Mouse (Mus musculus) hindbrain, postnatal 0 days (tissue): ENCODE data around the gene Uap1. TPM values are rescaled to one million over a fixed set of nuclear protein-coding genes. Genes with fewer than 3 reads are reported as not detected.

ENCODE experiments used
- ATAC-seq: fragments of 200-750 bp; cut with Nextera tagmentation; 2 replicates; pipeline ENCODE4 v1.8.0; 2017; ENCODE audit warnings: mild to moderate bottlenecking, moderate TSS enrichment, moderate library complexity
- DNase-seq: peaks from one replicate; pipeline ENCODE4 v3.0.0-alpha.2; 2015; ENCODE audit warnings: low spot score
- H3K27ac ChIP-seq: fragments of 300-500 bp; sonication (generic); 2 replicates; pipeline ENCODE4 v1.5.1; 2014; ENCODE audit warnings: mild to moderate bottlenecking
- H3K27me3 ChIP-seq: fragments of 300-500 bp; sonication (generic); 2 replicates; pipeline ENCODE4 v1.6.1; 2014; ENCODE audit warnings: low read length, mixed read lengths; ENCODE audit not compliant: insufficient read depth
- H3K36me3 ChIP-seq: fragments of 300-500 bp; sonication (generic); 2 replicates; pipeline ENCODE4 v1.6.1; 2014; ENCODE audit warnings: low read length, mixed read lengths; ENCODE audit not compliant: insufficient read depth
- H3K4me1 ChIP-seq: fragments of 300-500 bp; sonication (generic); 2 replicates; pipeline ENCODE4 v1.6.1; 2014; ENCODE audit warnings: antibody characterized with exemption, low read length, mixed read lengths; ENCODE audit not compliant: insufficient read depth
- H3K4me2 ChIP-seq: fragments of 300-500 bp; sonication (generic); 2 replicates; pipeline ENCODE4 v1.6.1; 2014; ENCODE audit warnings: low read depth, mild to moderate bottlenecking, low read length, moderate library complexity, mixed read lengths
- H3K4me3 ChIP-seq: fragments of 300-500 bp; sonication (generic); 2 replicates; pipeline ENCODE4 v1.5.1; 2014; ENCODE audit warnings: low read length
- H3K9ac ChIP-seq: fragments of 300-500 bp; sonication (generic); replicated peaks from 2 replicates; pipeline ENCODE4 v1.6.1; 2014; ENCODE audit warnings: mild to moderate bottlenecking, low read length, moderate library complexity, mixed read lengths
- H3K9me3 ChIP-seq: fragments of 300-500 bp; sonication (generic); 2 replicates; pipeline ENCODE4 v1.6.1; 2016; ENCODE audit warnings: low read length, mixed read lengths
- CTCF ChIP-seq: IDR thresholded peaks from 2 replicates; pipeline ENCODE4 v1.5.1; 2016; ENCODE audit warnings: antibody characterized with exemption, control low read depth, low read depth
- WGBS: fragments of 180-500 bp; shearing (Covaris S2); extraction: QIAGEN DNeasy Blood & Tissue Kit; methylation state at CpG from one replicate; pipeline ENCODE4 v1.1.7; 2014; 5-methylcytosine and 5-hydroxymethylcytosine counted together
- polyA plus RNA-seq: library from polyadenylated mRNA; unstranded; fragments of >200 nt; fragmentation: Nextera tagmentation; extraction: Ambion mirVana; gene quantifications from 2 replicates; pipeline ENCODE4 v1.2.1, GENCODE M21; 2015
- total RNA-seq: library from RNA; depleted of rRNA; stranded (reverse); fragments of >200 nt; gene quantifications from 2 replicates; pipeline ENCODE4 v1.2.3, GENCODE M21; 2014

Gene Uap1
- total and polyA plus RNA-seq, 2 experiments from 2014 or later = 38.1 to 54.7 TPM

DNA sequence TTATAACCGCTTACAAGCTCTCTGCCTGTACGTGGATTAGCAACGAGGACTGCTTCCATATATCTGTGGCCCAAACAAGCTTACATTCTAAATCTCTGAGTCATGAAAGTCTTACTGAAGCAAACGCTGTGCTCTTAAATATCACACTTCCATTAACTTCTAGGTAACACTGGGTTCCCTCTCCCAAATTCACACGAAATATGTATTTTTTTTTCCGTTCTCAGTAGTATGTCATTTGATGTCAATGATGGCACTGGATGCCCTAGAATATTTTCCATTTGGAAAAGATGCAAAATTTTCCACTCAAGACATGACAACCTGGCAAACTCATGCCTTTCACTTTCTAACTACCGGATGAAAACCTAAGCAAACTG, 39.6 kb upstream of the Uap1 start:
- ATAC-seq (no peak), DNase-seq (no peak)
- Histone ChIP-seq H3K4me2 (peak overlapping the region; percentile 67), H3K4me1 (0 out of 2 replicates have a peak, but pooled peaks cover 6% of the 10 kb centered on the region), H3K36me3 (peaks cover 7% of the 10 kb centered on the region; the same call in 1 of the 2 replicates), H3K27me3 (no peaks in the 10 kb centered on the region), H3K9ac (peak overlapping the region; percentile 91), H3K4me3 (peak overlapping the region; percentile 85), H3K27ac (peak overlapping the region; percentile 79; the same call in 1 of the 2 replicates), H3K9me3 (no peaks in the 10 kb centered on the region)
- no peak for TF ChIP-seq CTCF
- WGBS = 43% methylated on average over 7 of the region's 7 CpGs

DNA sequence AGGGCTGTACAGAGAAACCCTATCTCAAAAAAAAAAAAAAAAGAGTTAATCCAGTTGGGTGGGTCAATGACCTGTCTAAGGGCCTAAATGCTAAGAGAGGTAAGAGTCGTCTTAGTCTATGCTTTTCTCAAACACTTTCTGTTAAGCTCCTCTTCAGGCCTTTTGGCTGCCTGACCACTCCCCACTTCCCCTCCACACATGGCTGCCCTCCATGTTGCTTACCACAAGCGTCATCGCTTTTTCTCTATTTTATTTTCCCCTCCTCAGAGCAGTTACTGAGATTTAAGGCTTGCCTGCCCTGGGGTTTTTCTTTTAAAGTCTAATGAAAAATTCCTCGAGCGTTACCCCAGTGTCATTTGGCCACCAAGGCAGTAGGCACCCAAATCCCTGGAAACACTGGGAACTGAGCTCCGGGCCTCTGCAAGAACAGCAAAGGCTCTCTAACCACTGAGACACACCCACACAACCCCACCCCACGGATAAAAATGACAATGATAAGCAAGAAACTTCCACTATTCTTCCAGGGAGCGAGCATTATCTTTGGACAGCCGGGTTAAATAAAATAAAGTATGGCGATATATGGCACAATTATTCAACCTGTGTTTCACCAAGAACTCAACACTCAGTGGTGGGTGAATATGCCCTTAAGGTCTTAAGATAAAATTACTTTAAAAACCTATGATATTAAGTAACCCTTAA, 38.6 kb upstream of the Uap1 start:
- Histone ChIP-seq H3K36me3 (peaks cover 12% of the 10 kb centered on the region; the same call in 1 of the 2 replicates), H3K27ac (no peak overlapping the region), H3K27me3 (no peaks in the 10 kb centered on the region), H3K4me2 (0 out of 2 replicates have a peak overlapping the region, but pooled peaks have one; percentile 10), H3K9ac (no peak overlapping the region), H3K4me3 (no peak overlapping the region), H3K4me1 (0 out of 2 replicates have a peak, but pooled peaks cover 6% of the 10 kb centered on the region), H3K9me3 (no peaks in the 10 kb centered on the region)
- DNase-seq (no peak), ATAC-seq (no peak)
- no peak for TF ChIP-seq CTCF
- 91% methylated on average over 10 of the region's 10 CpGs for WGBS

DNA sequence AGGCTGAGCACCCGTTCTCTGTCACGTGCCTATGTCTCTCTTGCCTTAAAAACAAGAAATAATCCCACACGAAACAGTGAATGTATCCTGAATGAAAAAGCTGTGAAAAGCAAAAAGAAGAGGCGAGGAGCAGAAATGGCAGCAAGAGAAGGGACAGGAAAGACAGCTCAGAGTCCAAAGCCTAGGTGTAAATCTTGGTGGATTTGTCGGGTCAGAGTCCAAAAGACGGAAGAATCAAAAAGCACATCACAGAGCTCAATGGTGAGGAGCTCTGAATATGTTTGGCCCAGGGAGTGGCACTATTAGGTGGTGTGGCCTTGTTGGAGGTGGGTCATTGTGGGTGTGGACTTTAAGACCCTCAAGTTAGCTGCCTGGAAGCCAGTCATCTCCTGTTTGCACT, 31.6 kb upstream of the Uap1 start:
- Histone ChIP-seq H3K27ac (no peak overlapping the region), H3K9me3 (no peaks in the 10 kb centered on the region), H3K27me3 (no peaks in the 10 kb centered on the region), H3K4me2 (no peak overlapping the region), H3K36me3 (peaks cover 56% of the 10 kb centered on the region), H3K4me1 (no peaks in the 10 kb centered on the region), H3K9ac (no peak overlapping the region), H3K4me3 (no peak overlapping the region)
- TF ChIP-seq CTCF = no peak
- no peak for DNase-seq
- WGBS = 94% methylated on average over 6 of the region's 6 CpGs
- ATAC-seq = no peak

DNA sequence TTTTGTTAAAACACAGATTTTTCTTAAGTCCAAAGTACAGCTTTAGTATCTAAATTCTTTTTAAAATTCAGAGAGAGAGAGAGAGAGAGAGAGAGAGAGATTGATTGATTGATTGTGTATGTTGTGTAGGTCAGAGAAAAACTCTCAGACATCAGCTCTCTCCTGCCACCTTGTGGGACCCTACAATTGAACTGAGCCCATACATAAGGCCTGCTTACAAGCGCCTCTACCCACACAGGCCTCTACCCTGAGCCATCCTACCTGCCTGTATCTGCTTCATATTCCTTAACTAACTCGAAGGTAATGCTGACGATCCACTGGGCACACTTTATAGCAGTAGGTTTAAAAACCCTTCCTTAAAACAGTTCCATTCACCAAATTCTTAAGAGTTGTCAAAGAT, 25.6 kb upstream of the Uap1 start:
- H3K4me2 ChIP-seq = no peak overlapping the region
- H3K9me3 ChIP-seq = no peaks in the 10 kb centered on the region
- 81% methylated on average over 3 of the region's 3 CpGs for WGBS
- H3K9ac ChIP-seq = no peak overlapping the region
- no peak overlapping the region for H3K27ac ChIP-seq
- no peaks in the 10 kb centered on the region for H3K4me1 ChIP-seq
- H3K27me3 ChIP-seq = no peaks in the 10 kb centered on the region
- ATAC-seq (no peak), DNase-seq (peak; percentile 46)
- H3K4me3 ChIP-seq = no peak overlapping the region
- peaks cover 57% of the 10 kb centered on the region for H3K36me3 ChIP-seq
- TF ChIP-seq CTCF = peak; percentile 63

DNA sequence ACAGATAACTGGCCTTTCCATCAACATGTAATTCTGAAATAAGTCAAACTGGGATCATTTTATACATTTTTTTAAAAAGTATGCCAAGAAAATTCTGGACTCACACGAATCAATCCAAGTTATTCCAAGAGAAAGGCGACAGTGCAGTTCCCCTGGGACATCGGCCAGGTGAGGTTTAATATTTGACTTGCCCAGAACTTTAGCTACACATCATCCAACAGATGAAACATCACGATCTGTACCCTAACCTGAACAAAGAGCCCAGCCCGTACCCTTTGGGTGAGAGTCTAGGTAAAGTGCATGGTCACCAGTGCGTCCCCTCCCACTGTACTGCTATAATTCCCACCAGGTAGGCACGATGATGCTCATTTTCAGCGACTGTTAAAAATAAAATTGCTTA, 21.5 kb upstream of the Uap1 start:
- TF ChIP-seq CTCF = no peak
- H3K9ac ChIP-seq = no peak overlapping the region
- H3K27ac ChIP-seq = no peak overlapping the region
- H3K4me3 ChIP-seq = no peak overlapping the region
- H3K4me2 ChIP-seq = no peak overlapping the region
- ATAC-seq (no peak), DNase-seq (no peak)
- H3K9me3 ChIP-seq = no peaks in the 10 kb centered on the region
- H3K36me3 ChIP-seq = peaks cover 64% of the 10 kb centered on the region
- 91% methylated on average over 8 of the region's 8 CpGs for WGBS
- no peaks in the 10 kb centered on the region for H3K27me3 ChIP-seq
- no peaks in the 10 kb centered on the region for H3K4me1 ChIP-seq

DNA sequence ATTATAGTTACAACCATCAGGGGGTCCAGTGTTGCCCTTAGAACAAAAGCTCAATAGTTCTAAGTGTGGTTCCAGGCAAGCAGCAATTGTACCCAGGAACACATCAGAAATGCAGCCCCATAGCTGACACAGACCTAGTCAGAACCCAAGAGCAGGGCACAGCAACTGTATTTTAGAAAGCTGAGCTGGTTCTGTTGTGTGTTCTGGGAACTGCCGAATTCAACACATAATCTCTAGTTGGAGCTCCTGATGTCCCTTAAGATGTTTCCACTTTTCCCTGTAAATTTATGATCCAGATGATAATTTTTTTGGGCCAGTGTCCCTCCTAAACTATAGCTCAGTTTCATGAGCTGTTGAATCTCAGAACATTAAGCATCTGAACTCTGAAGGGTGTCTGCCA, 17.2 kb upstream of the Uap1 start:
- no peak overlapping the region for H3K9ac ChIP-seq
- no peak overlapping the region for H3K27ac ChIP-seq
- ATAC-seq = no peak
- no peak overlapping the region for H3K4me2 ChIP-seq
- DNase-seq = no peak
- no peaks in the 10 kb centered on the region for H3K4me1 ChIP-seq
- H3K9me3 ChIP-seq = no peaks in the 10 kb centered on the region
- WGBS = 85% methylated on average over 1 of the region's 1 CpGs
- TF ChIP-seq CTCF = no peak
- no peaks in the 10 kb centered on the region for H3K27me3 ChIP-seq
- peaks cover 36% of the 10 kb centered on the region for H3K36me3 ChIP-seq
- no peak overlapping the region for H3K4me3 ChIP-seq

DNA sequence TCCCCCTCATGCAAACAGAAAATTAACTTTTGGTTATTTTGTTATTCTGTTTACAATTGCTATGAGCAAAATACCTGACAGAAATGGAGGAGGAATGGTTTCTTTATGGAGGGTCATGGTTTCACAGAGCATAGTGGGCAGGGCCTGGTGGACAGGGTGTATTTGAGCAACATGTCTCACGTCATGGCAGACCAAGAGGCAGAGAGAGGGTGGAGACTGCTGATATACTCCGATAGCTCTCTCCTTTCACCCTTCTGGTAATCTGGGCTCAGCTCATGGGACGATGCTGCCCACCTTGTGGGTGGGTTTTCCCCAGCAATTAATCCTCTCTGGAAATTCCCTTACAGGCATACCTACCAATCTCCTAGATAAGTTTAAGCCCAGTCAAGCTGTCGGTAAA, 15.5 kb upstream of the Uap1 start:
- ATAC-seq = no peak
- TF ChIP-seq CTCF = no peak
- WGBS = 83% methylated on average over 4 of the region's 4 CpGs

More for the DNA sequence above, 15.5 kb upstream of the Uap1 start:
- no peaks in the 10 kb centered on the region for H3K27me3 ChIP-seq
- H3K4me2 ChIP-seq = no peak overlapping the region
- no peak overlapping the region for H3K4me3 ChIP-seq
- no peaks in the 10 kb centered on the region for H3K4me1 ChIP-seq
- H3K36me3 ChIP-seq = peaks cover 22% of the 10 kb centered on the region
- H3K27ac ChIP-seq = no peak overlapping the region
- H3K9ac ChIP-seq = no peak overlapping the region
- no peak for DNase-seq
- no peaks in the 10 kb centered on the region for H3K9me3 ChIP-seq
